Mouse (Mus musculus) liver, postnatal 0 days (tissue): ENCODE data around the gene Gm13287. TPM values are rescaled to one million over a fixed set of nuclear protein-coding genes. Genes with fewer than 3 reads are reported as not detected.
"Not testable (repeated sequence)": the region's sequence is repeated elsewhere in the genome, so short reads cannot be mapped to it uniquely, and the experiment has no call there.

ENCODE experiments used
- ATAC-seq: fragments of 200-750 bp; cut with Nextera tagmentation; 2 replicates; pipeline ENCODE4 v1.8.0; 2017; ENCODE audit warnings: mild to moderate bottlenecking, moderate library complexity
- DNase-seq: peaks from one replicate; pipeline ENCODE4 v3.0.0-alpha.2; 2016
- H3K27ac ChIP-seq: fragments of 300-500 bp; sonication (generic); 2 replicates; pipeline ENCODE4 v1.5.1; 2014; ENCODE audit warnings: antibody characterized with exemption, moderate library complexity, mild to moderate bottlenecking, low read depth
- H3K27me3 ChIP-seq: fragments of 300-500 bp; sonication (generic); 2 replicates; pipeline ENCODE4 v1.6.1; 2014; ENCODE audit warnings: low read length, control low read depth, mixed read lengths; ENCODE audit not compliant: insufficient read depth
- H3K36me3 ChIP-seq: fragments of 300-500 bp; sonication (generic); replicated peaks from 2 replicates; pipeline ENCODE4 v1.6.1; 2014; ENCODE audit warnings: mild to moderate bottlenecking, control low read depth, low read length, moderate library complexity, mixed read lengths; ENCODE audit not compliant: insufficient read depth
- H3K4me1 ChIP-seq: fragments of 300-500 bp; sonication (generic); 2 replicates; pipeline ENCODE4 v1.6.1; 2014; ENCODE audit warnings: antibody characterized with exemption, mild to moderate bottlenecking, control low read depth; ENCODE audit not compliant: insufficient read depth
- H3K4me2 ChIP-seq: fragments of 300-500 bp; sonication (generic); 2 replicates; pipeline ENCODE4 v1.6.1; 2014; ENCODE audit warnings: low read depth, mild to moderate bottlenecking, low read length, moderate library complexity, mixed read lengths
- H3K4me3 ChIP-seq: fragments of 300-500 bp; sonication (generic); 2 replicates; pipeline ENCODE4 v1.5.1; 2014; ENCODE audit warnings: low read depth, low read length
- H3K9ac ChIP-seq: fragments of 300-500 bp; sonication (generic); replicated peaks from 2 replicates; pipeline ENCODE4 v1.6.1; 2014; ENCODE audit warnings: mild to moderate bottlenecking, moderate library complexity
- H3K9me3 ChIP-seq: fragments of 300-500 bp; sonication (generic); 2 replicates; pipeline ENCODE4 v1.6.1; 2016; ENCODE audit warnings: mild to moderate bottlenecking, control low read depth, low read length, mixed read lengths
- CTCF ChIP-seq: sonication (generic); IDR thresholded peaks from 2 replicates; pipeline ENCODE4 v1.5.1; 2016; ENCODE audit warnings: antibody characterized with exemption, low read depth
- WGBS: fragments of 180-500 bp; shearing (Covaris S2); extraction: QIAGEN DNeasy Blood & Tissue Kit; methylation state at CpG from one replicate; pipeline ENCODE4 v1.1.7; 2014; ENCODE audit not compliant: insufficient replicate concordance; 5-methylcytosine and 5-hydroxymethylcytosine counted together
- polyA plus RNA-seq: library from polyadenylated mRNA; unstranded; fragments of >200 nt; fragmentation: Nextera tagmentation; extraction: Ambion mirVana; gene quantifications from 2 replicates; pipeline ENCODE4 v1.2.1, GENCODE M21; 2015

Gene Gm13287
- polyA plus RNA-seq, 1 experiment from 2014 or later: not detected

DNA sequence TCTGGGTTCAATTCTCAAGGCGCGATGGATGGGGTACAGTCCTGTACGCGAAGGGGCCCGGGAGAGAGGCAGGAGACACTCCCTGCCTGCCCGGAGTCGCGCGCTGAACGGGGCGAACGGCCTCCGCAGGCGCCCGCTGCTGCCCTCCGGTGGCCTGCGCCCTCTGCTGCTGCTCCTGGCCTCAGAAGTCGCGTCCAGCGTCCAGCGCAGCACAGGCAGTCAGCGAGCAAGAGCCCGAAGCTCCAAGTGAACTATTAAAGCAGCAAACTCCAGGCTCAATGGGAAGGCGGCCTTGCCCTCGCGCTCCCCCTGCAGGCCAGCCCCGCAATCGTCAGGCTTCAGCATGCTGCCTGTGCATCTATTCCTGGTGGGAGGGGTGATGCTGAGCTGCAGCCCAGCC is 42.6 kb upstream of the Gm13287 start:
- not testable (repeated sequence) for H3K36me3 ChIP-seq, H3K9me3 ChIP-seq, H3K9ac ChIP-seq, H3K4me1 ChIP-seq, H3K27me3 ChIP-seq, ATAC-seq
- WGBS: 0% methylated on average over 16 of the region's 28 CpGs
- peak; percentile 73 for DNase-seq
- H3K4me3 ChIP-seq: peak overlapping the region; percentile 39
- peak overlapping the region; percentile 57 for H3K4me2 ChIP-seq
- TF ChIP-seq CTCF: peak; percentile 69
- H3K27ac ChIP-seq: peak overlapping the region; percentile 66

DNA sequence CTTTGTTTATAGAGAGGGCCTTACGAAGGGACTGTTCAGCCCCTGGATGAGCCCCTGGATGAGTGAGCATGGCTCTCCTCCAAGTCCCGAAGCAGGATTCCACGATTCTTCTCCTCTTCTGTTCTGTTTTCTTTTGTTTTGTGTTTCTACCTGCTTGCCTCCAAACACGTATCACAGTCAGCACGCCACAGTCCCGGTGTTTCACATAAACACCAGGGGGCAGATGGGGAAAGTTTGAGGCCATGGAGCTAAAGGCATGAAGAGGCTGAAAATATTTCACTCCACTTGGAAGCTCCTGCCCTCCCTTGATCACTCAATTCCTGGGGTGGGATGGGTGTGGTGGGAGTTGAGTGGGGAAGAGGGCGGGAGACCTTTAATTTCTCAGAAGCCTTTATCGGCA is 41.3 kb upstream of the Gm13287 start:
- not testable (repeated sequence) for H3K9me3 ChIP-seq, H3K27me3 ChIP-seq, DNase-seq, ATAC-seq, H3K4me1 ChIP-seq, H3K9ac ChIP-seq, H3K27ac ChIP-seq, H3K4me2 ChIP-seq, H3K36me3 ChIP-seq, H3K4me3 ChIP-seq
- WGBS: 64% methylated on average over 6 of the region's 8 CpGs

DNA sequence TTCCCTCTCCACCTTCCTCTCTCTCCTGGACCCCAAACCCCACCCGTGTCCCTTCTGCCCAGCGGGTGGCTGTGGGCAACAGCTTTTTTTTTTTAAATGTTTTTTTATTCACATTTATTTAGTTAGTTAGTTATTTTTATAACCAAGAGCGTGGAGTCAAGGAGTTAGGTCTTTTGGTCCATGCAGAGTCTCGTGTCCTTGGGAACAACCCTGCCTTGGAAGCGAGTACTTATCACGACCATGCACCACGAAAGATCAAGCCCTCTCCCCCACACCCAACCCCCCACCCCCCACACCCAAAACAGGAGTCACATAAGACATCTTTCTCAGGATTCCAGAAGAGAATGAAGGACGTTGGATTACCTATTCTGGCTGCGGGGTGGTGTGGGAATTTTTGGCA is 40.7 kb upstream of the Gm13287 start:
- H3K4me1 ChIP-seq, H3K36me3 ChIP-seq, H3K27me3 ChIP-seq, H3K27ac ChIP-seq, H3K9me3 ChIP-seq, DNase-seq, ATAC-seq, H3K4me2 ChIP-seq, H3K9ac ChIP-seq, H3K4me3 ChIP-seq: not testable (repeated sequence)
- 49% methylated on average over 8 of the region's 9 CpGs for WGBS

DNA sequence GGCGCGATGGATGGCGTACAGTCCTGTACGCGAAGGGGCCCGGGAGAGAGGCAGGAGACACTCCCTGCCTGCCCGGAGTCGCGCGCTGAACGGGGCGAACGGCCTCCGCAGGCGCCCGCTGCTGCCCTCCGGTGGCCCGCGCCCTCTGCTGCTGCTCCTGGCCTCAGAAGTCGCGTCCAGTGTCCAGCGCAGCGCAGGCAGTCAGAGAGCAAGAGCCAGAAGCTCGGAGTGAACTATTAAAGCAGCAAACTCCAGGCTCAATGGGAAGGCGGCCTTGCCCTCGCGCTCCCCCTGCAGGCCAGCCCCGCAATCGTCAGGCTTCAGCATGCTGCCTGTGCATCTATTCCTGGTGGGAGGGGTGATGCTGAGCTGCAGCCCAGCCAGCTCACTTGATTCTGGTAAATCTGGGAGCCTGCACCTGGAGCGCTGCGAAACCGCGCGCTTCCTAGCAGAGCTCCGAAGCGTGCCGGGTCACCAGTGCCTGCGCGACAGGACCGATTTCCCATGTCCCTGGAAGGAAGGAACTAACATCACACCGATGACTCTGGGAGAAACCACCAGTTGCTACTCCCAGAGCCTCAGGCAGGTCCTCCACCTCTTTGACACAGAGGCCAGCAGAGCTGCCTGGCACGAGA is 39.6 kb upstream of the Gm13287 start:
- ATAC-seq, H3K4me1 ChIP-seq, H3K36me3 ChIP-seq, H3K9me3 ChIP-seq, H3K27me3 ChIP-seq: not testable (repeated sequence)
- Histone ChIP-seq H3K4me2 (peak overlapping the region; percentile 51), H3K9ac (peak overlapping the region; percentile 34; the same call in 1 of the 2 replicates), H3K4me3 (peak overlapping the region; percentile 26; the same call in 1 of the 2 replicates), H3K27ac (peak overlapping the region; percentile 51; the same call in 1 of the 2 replicates)
- WGBS: 6% methylated on average over 20 of the region's 42 CpGs
- peak; percentile 67 for TF ChIP-seq CTCF
- DNase-seq: peak; percentile 64

DNA sequence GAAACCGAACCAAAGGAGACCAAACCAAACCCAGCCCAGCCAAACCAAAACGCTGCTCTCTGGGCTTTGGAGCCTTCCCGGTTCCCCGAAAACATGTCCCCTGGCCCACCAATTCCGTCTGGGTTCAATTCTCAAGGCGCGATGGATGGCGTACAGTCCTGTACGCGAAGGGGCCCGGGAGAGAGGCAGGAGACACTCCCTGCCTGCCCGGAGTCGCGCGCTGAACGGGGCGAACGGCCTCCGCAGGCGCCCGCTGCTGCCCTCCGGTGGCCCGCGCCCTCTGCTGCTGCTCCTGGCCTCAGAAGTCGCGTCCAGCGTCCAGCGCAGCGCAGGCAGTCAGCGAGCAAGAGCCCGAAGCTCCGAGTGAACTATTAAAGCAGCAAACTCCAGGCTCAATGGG is 29.5 kb upstream of the Gm13287 start, which contains the start of gene Gm13290:
Gm13290 (plus strand) TSS at position 301 of the 400 bp plus-strand sequence.
- not testable (repeated sequence) for H3K36me3 ChIP-seq, H3K4me1 ChIP-seq, H3K27ac ChIP-seq, H3K4me3 ChIP-seq, H3K9me3 ChIP-seq, H3K4me2 ChIP-seq, H3K27me3 ChIP-seq, DNase-seq, H3K9ac ChIP-seq, ATAC-seq
- no CpG with 5 or more reads among the region's 32 CpGs for WGBS

DNA sequence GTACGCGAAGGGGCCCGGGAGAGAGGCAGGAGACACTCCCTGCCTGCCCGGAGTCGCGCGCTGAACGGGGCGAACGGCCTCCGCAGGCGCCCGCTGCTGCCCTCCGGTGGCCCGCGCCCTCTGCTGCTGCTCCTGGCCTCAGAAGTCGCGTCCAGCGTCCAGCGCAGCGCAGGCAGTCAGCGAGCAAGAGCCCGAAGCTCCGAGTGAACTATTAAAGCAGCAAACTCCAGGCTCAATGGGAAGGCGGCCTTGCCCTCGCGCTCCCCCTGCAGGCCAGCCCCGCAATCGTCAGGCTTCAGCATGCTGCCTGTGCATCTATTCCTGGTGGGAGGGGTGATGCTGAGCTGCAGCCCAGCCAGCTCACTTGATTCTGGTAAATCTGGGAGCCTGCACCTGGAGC is 26.4 kb upstream of the Gm13287 start, which contains the start of gene Gm13289:
Gm13289 (plus strand) TSS at position 301 of the 400 bp plus-strand sequence.
- H3K4me2 ChIP-seq, H3K4me1 ChIP-seq, DNase-seq, H3K4me3 ChIP-seq, H3K27me3 ChIP-seq, H3K36me3 ChIP-seq, H3K9me3 ChIP-seq, H3K9ac ChIP-seq, H3K27ac ChIP-seq, ATAC-seq: not testable (repeated sequence)
- WGBS: no CpG with 5 or more reads among the region's 29 CpGs

DNA sequence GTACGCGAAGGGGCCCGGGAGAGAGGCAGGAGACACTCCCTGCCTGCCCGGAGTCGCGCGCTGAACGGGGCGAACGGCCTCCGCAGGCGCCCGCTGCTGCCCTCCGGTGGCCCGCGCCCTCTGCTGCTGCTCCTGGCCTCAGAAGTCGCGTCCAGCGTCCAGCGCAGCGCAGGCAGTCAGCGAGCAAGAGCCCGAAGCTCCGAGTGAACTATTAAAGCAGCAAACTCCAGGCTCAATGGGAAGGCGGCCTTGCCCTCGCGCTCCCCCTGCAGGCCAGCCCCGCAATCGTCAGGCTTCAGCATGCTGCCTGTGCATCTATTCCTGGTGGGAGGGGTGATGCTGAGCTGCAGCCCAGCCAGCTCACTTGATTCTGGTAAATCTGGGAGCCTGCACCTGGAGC is 23.5 kb upstream of the Gm13287 start, which contains the start of gene Gm13272:
Gm13272 (plus strand) TSS at position 301 of the 400 bp plus-strand sequence.
- not testable (repeated sequence) for DNase-seq, H3K27me3 ChIP-seq, ATAC-seq, H3K9ac ChIP-seq, H3K9me3 ChIP-seq, H3K4me1 ChIP-seq, H3K4me3 ChIP-seq, H3K27ac ChIP-seq, H3K4me2 ChIP-seq, H3K36me3 ChIP-seq
- no CpG with 5 or more reads among the region's 29 CpGs for WGBS

DNA sequence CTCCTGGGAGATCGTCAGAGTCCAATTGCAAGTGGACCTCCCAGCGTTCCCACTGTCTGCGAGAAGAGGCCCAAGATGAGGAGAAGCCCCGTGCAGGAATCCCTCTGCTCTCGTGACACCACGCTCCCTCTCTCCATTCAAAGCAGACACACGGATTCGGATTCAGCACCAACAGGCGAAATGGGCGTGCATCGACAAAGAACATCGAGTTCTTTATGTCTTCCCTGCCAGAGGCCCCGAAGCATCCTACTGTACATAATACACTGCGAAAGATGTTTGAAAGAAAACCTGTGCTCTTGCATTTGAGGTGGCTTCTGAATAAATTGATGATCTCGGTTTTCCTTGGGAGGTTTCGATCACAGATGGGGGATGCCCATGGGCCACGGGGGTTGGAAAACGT is 22.7 kb upstream of the Gm13287 start:
- H3K36me3 ChIP-seq: not testable (repeated sequence)

DNA sequence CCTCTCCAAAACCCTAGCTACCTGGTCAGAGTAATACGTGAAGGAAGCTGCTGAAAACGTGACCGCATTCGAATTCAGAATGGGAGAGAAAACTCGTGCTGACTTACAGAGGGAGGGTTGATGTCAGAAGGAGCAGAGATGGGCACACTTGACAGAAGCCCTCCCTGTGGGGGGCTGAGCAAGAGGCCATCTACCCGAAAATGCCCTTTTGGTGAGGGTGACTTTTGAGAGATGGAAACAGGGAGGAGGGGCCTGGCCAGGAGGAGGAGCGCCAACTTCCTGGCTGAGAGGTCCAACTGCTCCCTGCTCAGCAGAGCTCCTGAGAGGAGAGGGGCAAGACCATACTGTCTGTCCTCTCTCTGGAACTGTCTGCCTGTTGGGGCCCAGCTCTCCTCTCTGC is 21.2 kb upstream of the Gm13287 start, which contains the start of gene Ifnz:
Ifnz (plus strand) TSS at position 301 of the 400 bp plus-strand sequence.
- H3K27me3 ChIP-seq, H3K9ac ChIP-seq, H3K36me3 ChIP-seq, H3K4me1 ChIP-seq, H3K4me2 ChIP-seq, H3K9me3 ChIP-seq, ATAC-seq, DNase-seq: not testable (repeated sequence)
- 0 out of 2 replicates have a peak within 1 kb of the TSS, but pooled peaks have one; percentile 19 for H3K4me3 ChIP-seq
- 0% methylated on average over 1 of the region's 7 CpGs for WGBS
- H3K27ac ChIP-seq: peak within 1 kb of the TSS; percentile 39; the same call in 1 of the 2 replicates

More for the DNA sequence above, 22.7 kb upstream of the Gm13287 start:
- H3K9ac ChIP-seq, H3K9me3 ChIP-seq, H3K27me3 ChIP-seq, DNase-seq, H3K4me3 ChIP-seq, H3K4me1 ChIP-seq, H3K4me2 ChIP-seq, H3K27ac ChIP-seq, ATAC-seq: not testable (repeated sequence)
- 47% methylated on average over 11 of the region's 18 CpGs for WGBS
